8 mouse cellular contexts compared by ENCODE assay signal in genomic region chr11:53307558-53308065, GRCm38 (mm10). TPM values are rescaled to one million over a fixed set of nuclear protein-coding genes. Genes with fewer than 3 reads are reported as not detected.
DNase-seq lines count a peak whose midpoint lies in the region; ATAC-seq lines count a peak whose summit lies in the region.

No protein-coding gene starts in this region.

- H3K36me3 ChIP-seq in liver, embryonic 16.5 days (ENCODE audit: control insufficient read depth, insufficient read depth), result no peaks in the 10 kb centered on the region

- H3K9ac ChIP-seq in liver, embryonic 16.5 days (ENCODE audit: low read depth, low read length), result no peak overlapping the region

- H3K27ac ChIP-seq in liver, embryonic 16.5 days (ENCODE audit: low read length), result peak overlapping the region; percentile 12; the same call in 1 of the 2 replicates

- no peak for ATAC-seq in liver, embryonic 16.5 days (ENCODE audit: low read depth)

- no peak overlapping the region for H3K4me2 ChIP-seq in liver, embryonic 16.5 days (ENCODE audit: low read depth, low read length)

- H3K27me3 ChIP-seq in liver, embryonic 16.5 days (ENCODE audit: control insufficient read depth, insufficient read depth, low read depth, low read length), result no peaks in the 10 kb centered on the region

- no peak overlapping the region for H3K4me3 ChIP-seq in liver, embryonic 16.5 days (ENCODE audit: low read depth, low read length)

- no peaks in the 10 kb centered on the region for H3K9me3 ChIP-seq in liver, embryonic 16.5 days (replicated peaks; ENCODE audit: control insufficient read depth, low read length)

- peak; percentile 21 for DNase-seq in ovary, postnatal 14 days (ENCODE audit: low spot score)
- no peak for DNase-seq in ovary, postnatal 36 days (ENCODE audit: low spot score)
- peak; percentile 72 to 75 for DNase-seq in heart, postnatal 10 days
- DNase-seq in testis, postnatal 14 days (ENCODE audit: low spot score), result peak; percentile 62
- DNase-seq in natural killer cell, adult 2 months (ENCODE audit: low spot score in 2 of 2), result no peak
- DNase-seq in gastrocnemius, adult 8-10 months (ENCODE audit: low spot score in 2 of 2), result no peak
- DNase-seq in layer of hippocampus, adult 18-20 months (ENCODE audit: low spot score in 2 of 2), result no peak

- 33% methylated on average over 10 of the region's 10 CpGs for whole genome bisulfite sequencing in liver, embryonic 16.5 days (ENCODE audit: insufficient replicate concordance)

- peaks cover 14% of the 10 kb centered on the region for H3K4me1 ChIP-seq in liver, embryonic 16.5 days (ENCODE audit: control insufficient read depth, low read depth, low read length)

- intact Hi-C loops in heart, postnatal 10 days (cut with DNase I), result no loop called here

RNA-seq across cellular contexts. Expression of gene Hspa4, which starts 7.4 kb away (rescaled TPM):
- total RNA-seq in heart, postnatal 10 days (2021), result 100 to 1,000 TPM; 128 to 136 TPM
- polyA plus RNA-seq in liver, embryonic 16.5 days (2015; fragmentation: Nextera tagmentation; extraction: Ambion mirVana), result 32.4 and 33.7 TPM in 2 replicates
- 10 to 100 TPM; 68.4 to 86.4 (median 78.9) TPM for total RNA-seq in gastrocnemius, adult 8-10 months (2022)
- 100 to 1,000 TPM; 178 to 180 TPM for total RNA-seq in layer of hippocampus, adult 18-20 months (2021)

RNA-seq across cellular contexts. Expression of gene Zcchc10, which starts 16.9 kb away (rescaled TPM):
- total RNA-seq in heart, postnatal 10 days (2021), result 1 to 10 TPM; 7.5 to 8.1 TPM
- 6.0 and 7.3 TPM in 2 replicates for polyA plus RNA-seq in liver, embryonic 16.5 days (2015; fragmentation: Nextera tagmentation; extraction: Ambion mirVana)
- total RNA-seq in gastrocnemius, adult 8-10 months (2022), result 10 to 100 TPM in 1 of 4 experiments, 1 to 10 TPM in 3; 5.1 to 11.2 (median 6.2) TPM
- 10 to 100 TPM; 11.0 to 11.8 TPM for total RNA-seq in layer of hippocampus, adult 18-20 months (2021)

RNA-seq across cellular contexts. Expression of gene Aff4, which starts 43.0 kb away (rescaled TPM):
- total RNA-seq in heart, postnatal 10 days (2021), result 100 to 1,000 TPM; 127 to 129 TPM
- polyA plus RNA-seq in liver, embryonic 16.5 days (2015; fragmentation: Nextera tagmentation; extraction: Ambion mirVana), result 8.3 and 8.6 TPM in 2 replicates
- total RNA-seq in gastrocnemius, adult 8-10 months (2022), result 100 to 1,000 TPM in 1 of 4 experiments, 10 to 100 TPM in 3; 72.4 to 108 (median 78.6) TPM
- total RNA-seq in layer of hippocampus, adult 18-20 months (2021), result 100 to 1,000 TPM; 236 to 237 TPM

Comparison
In these comparisons a context has a peak if more than half of its experiments do, and no peak if none do; other contexts are left out.
1. DNase-seq: peak in ovary, postnatal 14 days (single experiment), heart, postnatal 10 days (2 of 2) and testis, postnatal 14 days (single experiment); none in ovary, postnatal 36 days (single experiment), natural killer cell, adult 2 months (0 of 2), gastrocnemius, adult 8-10 months (0 of 2) and layer of hippocampus, adult 18-20 months (0 of 2).